Mouse (Mus musculus) bone marrow, adult 2 months (tissue): Measurements from ENCODE around the gene Ctnnbip1.

Experiments
- CTCF ChIP-seq: fragments of 200-500 bp; IDR thresholded peaks from 2 replicates; pipeline ENCODE4 v1.5.1; 2011; ENCODE audit warnings: low read length, control low read depth; ENCODE audit not compliant: control insufficient read depth, insufficient read depth
- POLR2A ChIP-seq: fragments of 200-500 bp; IDR thresholded peaks from 2 replicates; pipeline ENCODE4 v1.6.1; 2011; ENCODE audit warnings: low read depth, mild to moderate bottlenecking, control low read depth, low read length, borderline replicate concordance; ENCODE audit not compliant: control insufficient read depth

GRCm38 (mm10) chr4:149607591-149608308 is 89.7 kb downstream of the Ctnnbip1 start:
- TF ChIP-seq CTCF (no peak), POLR2A (no peak)
